Mouse (Mus musculus): ENCODE measurements around the gene Sh3bp1.

Gene Sh3bp1

DNA sequence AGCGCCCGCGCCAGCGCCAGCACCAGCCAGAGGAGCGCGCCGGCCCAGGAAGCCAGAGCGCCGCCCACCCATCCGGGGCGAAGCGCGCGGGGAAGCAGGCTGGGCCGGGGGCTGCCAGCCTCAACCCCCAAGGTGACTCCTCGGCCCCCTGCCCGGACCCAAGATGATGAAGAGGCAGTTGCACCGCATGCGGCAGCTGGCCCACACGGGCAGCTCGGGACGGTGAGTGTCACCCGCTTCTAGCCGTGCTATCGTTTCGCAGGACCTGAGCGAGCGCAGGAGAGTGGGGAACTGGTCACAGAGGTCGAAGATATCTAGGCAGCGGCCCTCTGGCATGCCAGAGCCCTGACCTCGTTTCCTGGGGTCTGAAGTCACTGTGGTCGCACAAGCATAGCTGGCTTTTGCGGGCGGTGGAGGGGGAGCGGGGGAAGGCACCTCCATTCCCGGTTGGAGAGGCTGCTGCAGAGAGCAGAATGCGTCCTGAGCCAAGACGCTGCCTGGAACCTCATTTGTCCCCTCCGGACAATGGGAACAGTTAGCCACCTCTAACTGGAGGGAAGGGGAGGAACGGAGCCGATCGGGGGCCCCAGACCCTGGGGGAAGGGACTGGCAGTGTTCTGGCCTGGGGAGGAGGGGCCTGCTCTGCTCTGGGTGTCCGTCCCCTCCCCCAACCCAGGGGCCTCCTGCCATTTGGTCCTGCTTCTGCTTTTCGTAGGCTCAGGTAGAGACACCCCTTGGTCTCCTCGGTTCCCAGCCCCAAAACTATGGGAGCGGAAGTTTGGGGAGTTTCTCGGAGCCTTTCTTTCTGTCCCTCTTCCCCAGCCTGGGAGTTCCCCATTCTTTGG lies at the start of gene Sh3bp1:
Gene Sh3bp1, plus strand, starts transcription at position 29 of the 845 bp plus-strand sequence.
- DNase-seq, result peak; percentile 64 to 68

DNA sequence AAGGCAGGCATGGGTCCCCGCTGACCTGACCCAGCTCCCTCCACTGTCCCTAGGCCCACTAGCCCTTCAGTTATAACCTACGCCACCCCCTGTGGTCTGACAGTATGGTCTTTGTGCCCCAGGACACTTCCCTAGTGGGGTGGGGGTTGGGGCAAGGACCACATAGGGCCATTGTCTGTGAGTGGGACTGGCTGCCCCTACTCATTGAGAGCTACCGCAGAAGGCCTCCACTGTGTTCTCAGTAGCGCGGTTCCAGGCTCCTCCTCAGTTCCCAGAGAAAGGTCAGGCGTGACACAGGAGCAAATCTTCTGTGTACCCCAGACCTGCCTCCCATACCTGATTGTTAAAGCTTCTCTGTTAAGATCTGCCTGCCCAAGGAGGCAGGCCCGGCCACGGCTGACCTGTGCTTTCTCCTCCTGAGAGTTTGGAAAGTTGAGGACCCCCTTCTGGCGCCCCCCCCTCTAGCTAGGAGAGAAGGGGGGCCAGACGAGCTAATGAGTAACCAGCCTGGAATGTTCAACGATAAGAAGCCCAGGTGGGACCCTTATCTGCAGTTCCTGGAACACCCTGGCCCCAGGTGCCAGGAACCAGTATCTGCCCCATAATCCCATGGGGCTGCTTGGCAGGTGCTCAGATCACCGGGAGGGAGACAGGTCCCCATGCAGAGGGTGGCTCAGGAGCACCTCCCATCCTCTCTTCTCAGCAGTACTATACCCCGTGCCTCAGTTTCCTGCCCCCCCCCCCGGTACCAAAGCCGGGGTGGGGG lies 49.3 kb upstream of the Sh3bp1 start:
- DNase-seq, result peak in 1 of 2 experiments; percentile 25

DNA sequence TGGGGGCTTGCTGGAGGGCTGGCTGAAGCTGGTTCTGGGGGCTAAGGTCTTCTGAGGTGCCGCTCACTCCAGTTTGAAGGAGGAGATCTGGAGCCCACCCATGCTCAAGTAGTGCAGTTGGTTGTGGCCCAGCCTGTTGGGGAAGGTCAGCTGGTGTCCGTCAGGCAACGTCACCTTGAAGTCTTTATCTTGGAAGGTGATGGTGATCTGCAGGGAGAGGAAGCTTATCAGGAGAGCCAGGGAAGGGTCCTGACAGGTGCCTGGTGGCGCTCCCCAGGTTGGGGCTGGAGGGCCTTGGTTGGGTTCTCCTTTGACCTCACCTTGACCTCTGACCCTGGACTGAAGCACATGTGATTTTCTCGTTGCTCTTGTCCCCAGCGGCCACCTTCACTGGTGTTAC lies 48.6 kb upstream of the Sh3bp1 start:
- DNase-seq, result no peak

DNA sequence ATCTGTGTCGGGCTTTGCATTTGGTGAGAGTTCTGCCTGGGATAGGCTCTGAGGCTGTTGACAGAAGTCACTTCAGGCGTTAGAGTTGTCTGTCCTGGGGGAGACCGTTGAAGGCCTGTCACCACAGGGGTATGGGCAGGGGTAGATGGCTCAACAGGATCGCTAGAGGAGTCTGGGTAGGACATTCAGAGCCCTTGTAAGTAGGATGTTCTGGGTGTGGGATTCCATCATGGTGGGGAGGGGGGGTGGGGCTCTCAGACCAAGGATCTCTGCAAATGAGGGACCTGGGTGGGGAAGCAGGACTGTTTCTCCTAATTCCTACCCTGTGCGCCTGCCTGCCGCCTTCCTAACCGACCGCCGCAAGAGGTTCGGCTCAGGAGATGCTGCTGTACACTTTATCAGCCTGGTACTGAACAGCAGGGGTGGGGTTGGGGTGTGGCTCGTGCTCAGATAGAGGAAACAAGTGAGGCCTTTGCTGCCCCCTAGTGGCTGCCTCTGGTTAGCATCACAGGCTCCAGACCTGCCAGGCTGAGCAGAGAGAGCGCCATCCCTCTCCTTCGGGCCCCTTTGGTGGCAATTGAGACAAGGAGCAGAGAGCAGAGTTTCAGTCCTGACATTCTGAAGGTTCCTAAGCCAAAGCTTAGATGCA lies 47.9 kb upstream of the Sh3bp1 start:
- peak; percentile 95 to 97 for DNase-seq

DNA sequence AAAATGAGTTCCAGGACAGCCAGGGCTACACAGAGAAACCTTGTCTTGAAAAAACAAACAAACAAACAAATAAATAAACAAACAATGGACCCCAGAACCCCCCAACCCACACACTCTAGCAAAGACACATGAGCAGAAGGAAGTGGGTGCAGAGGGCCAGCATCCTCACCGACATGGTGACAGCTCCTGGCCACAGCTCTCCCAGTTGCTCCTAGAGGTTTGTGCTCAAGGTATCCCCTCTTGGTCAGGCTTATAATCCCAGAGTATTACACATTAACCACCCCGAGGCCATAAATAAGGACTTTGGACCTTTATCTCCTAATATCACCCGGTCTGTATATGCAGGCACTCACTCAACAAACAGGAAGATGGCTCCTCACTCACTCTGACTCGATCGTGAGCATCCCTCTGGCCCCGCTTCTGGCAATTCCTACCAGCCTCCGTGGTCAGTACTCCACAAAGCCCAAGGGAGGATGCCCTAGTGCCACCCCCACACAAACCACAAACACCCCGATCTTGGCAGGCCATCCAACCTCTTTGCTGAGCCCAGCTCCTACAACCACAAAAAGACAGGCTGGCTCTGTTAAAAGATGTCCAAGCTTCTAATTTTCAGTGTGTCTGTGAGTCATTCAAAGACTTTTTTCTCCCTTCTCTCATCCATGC lies 44.1 kb upstream of the Sh3bp1 start, which contains the start of gene Lgals2:
Gene Lgals2, minus strand, starts transcription at position 227 of the 663 bp plus-strand sequence.
- no peak for DNase-seq

DNA sequence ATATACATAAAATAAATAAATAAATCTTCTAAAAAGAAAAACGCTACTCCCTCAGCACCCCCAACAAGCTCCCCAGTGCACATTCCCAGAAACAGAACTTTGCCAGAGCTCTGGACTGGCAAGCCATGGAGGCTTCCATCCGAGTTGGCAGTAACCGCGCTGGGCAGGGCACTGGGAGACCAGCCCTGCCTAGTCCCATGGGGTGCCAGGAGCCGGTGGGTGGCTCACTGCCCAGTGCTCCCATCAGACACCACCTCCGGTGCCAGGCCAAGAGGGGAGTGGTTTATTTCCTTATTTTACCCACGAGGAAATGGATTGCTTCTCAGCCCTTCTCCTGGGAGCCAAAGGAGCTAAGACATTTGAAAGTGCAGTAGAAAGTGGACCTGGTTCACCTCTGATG lies 42.6 kb upstream of the Sh3bp1 start:
- DNase-seq, result peak; percentile 58 to 76

DNA sequence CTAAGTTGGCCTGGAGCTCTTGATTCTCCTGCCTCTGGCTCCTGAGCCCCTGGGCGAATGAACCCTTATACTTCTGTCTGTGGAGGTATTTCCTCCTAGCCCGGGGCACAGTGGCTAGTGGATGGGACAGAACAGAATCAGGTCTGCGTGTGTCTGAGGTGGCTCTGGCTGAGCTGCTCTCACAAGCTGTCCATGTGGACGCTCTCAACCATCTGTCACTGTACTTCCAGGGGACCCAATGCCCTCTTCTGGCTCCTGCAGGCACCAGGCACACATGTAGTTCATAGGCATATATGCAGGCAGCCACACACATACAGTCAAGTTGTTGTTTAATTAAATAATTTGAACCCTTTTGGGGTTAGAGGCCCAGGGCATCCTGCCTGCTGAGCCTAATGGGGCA lies 40.3 kb upstream of the Sh3bp1 start:
- peak; percentile 78 to 82 for DNase-seq

DNA sequence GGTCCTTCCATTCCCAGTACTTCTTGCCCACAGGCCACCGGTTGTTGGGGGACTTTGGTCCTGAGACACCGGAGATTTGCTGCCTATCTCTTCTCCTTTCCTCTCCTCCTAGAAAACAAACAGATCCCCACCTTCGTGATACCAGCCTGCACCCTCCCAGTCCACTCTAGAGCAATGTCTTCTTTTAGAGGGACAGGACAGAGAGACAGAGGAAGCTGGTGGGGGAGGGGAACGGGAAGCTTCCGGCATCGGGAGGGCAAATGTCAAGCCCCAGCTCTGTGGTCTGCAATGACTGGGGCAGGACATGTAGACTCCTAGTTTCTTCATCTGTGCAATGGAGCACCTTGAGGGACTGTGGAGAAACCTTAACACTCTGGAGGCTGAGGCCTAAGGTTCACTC lies 39.9 kb upstream of the Sh3bp1 start:
- peak in 1 of 2 experiments; percentile 34 for DNase-seq

DNA sequence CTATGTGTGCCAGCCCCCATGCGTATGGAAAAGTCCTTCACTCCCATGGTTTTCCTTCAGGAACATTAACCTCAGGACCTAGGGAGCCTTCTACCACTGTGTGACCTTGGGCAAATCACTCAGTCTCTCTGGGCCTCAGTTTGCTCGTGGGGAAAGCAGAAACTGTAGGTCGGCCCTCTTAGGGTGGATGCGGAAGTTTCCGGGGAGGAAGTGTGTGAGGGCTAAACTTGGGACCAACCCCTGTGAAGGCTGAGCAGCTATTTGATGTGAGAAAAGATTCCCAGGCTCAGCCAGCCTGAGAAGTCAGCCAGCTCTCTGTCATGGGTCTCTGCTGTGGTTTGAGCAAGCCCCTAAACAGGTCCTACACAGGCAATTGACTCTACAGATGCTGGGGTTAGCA lies 37.3 kb upstream of the Sh3bp1 start:
- no peak for DNase-seq

DNA sequence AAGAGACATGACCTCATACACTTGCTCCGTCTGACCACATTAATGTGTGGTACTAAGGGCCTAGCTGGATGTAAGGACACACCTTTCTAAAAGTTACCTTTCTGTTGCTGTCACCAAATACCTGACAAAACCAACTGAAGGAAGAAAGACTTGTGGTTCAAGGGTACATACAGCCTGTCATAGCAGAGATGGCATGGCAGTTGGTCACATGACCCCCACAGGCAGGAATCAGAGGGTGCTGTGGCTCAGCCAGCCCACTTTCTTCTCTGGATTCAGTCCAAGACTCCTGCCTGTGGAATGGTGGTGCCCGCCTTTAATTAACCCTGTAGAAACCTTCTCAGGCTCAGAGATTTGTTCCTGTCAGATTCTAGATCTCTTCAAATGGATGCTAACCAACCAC lies 36.4 kb upstream of the Sh3bp1 start:
- DNase-seq, result no peak

DNA sequence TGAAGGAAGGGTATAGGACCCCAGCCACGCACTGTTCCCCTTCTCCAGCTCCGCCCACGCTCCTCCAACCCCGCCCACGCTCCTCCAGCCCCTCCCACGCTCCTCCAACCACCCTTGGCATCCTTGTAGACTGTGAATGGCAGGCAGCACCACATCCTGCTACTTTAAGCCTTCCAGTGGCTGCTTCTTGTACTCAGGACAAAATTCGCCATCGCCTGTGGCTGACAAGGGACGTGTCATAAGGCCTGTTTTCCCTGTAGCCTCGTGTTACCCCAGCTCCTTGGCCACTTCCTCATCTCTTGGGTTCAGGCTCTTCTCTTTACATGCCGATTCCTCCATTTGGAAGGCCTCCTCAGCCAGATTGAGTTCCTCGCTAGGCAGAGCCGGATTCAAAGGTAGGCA lies 35.7 kb upstream of the Sh3bp1 start:
- no peak for DNase-seq

DNA sequence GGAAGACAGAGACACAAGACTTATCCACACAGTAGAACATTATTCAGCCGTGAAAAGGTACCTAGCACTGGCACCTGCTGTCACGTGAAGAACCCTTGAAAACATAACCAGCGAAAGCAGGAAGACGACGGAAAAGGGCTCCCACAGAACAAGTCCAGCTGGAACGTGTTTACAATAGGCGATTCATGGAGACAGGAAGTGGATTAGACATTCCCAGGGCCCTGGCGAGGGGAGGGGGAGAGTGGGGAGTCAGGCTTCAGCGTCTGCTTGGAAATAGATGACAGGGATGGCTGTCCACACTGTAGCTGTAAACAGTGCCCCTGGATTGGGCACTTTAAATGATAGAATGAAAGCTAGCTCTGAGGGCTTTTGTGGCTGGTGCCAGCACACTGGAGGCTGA lies 31.2 kb upstream of the Sh3bp1 start:
- no peak for DNase-seq

DNA sequence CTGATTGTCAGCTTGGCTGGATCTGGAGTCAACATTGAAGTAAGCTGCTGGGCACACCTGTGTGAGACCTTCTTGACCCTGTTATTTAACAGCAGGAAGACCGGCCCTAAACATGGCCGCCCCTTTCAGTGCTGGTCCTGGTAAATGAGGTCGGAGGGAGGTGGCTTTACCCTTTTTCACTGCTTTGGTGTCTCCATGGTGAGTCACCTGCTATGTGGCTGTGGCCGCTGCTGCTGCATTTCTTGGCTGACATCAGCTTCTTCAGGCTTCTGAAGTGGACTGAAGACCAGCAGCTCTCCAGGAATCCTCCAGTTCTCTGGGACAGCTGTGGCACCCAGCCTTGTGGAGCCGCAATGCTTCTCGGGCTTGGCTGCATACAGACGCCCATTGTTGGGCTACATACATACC lies 30.7 kb upstream of the Sh3bp1 start:
- no peak for DNase-seq

DNA sequence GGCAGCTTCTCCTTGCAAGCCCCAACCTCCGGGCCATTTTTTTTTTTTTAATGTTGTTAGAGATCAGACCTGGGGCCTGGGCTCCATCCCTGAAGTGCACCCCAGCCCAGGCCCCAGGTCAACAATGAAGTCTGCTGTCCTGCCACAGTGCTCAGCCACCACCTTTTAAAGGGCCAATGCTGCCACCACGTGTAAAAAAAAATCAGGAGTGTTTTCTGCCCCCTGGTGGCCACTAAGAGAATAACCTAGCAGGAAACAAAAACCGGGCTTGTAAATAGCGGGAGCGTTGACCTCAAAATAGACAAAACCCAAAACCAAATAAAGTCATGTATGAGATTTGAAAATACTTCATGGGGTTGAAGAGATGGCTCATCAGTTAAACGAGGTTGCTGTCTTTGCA lies 29.8 kb upstream of the Sh3bp1 start:
- peak; percentile 62 to 74 for DNase-seq

DNA sequence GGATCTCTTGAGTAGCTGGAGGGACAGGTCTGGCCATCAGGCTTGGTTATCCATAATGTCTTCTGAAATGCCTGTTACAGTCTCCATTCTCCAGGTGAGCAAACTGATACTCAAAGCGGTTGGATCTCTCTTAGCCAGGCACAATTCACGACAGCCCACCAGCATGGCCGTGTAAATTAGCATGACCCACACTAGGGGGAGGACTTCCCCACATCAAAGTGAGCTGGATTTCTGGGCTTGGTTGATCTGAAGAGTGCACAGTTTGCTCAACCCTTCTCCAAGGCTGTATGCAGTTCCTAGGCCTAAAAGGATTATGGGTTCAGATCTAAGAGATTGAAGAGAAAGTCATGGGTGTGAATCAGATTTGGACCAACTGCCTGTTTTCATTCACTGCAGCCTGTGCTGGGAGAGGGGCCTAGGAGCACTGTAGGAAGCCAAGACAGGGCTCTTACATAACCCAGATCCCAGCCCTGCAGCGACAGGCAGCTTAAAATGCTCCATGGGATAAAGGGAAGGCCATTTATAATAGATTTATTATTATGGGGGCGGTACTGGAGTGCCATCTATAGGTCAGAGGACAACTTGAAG lies 27.5 kb upstream of the Sh3bp1 start:
- no peak for DNase-seq

DNA sequence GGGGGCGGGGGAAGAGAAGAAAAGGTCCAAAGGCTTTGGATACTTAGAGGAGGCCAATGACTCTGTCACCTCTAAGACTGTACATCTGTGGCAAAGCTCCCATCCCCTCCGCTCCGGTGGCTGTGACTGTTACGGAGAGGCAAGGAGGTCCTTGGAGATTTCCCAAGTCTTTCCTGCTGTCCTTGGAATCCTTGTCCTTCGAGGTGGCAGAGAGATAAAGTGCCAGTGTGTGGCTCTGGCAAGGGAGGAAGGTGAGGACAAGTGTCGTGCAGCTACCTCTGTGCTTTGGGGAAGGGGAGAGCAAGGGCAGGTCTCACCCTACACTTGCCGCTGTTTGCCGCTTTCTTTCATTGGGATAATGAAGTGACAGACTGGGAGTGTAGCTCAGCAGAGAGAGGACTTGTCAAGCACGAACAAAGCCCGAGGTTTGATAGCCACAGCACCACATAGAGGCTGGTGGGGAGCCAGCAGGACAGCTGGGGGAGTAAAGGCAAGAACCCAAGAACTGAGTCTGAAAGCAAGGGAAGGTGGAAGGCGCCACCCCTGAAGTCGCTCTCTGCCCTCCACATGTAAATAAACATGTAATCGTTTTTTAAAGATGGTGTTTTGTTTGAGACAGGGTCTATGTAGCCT lies 25.6 kb upstream of the Sh3bp1 start:
- no peak for DNase-seq

DNA sequence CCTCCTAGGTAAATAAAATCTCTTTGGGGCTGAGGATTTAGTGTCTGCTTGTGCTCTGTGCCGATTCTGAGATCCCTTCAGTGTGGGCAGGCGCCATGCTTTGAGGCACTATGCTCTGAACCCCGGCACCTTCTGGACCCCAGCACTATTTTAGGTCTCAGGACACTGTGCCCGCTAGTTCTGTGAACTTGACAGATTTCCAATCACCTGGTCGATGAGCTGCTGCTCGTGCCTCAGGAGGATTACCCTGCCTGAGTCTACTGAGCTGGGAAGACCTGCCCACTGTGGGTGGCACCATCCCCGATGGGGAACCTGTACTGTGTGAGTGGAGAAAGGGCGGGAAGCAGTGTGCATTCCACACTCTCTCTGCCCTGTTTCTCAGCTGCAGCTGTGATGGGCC lies 24.6 kb upstream of the Sh3bp1 start:
- DNase-seq, result no peak

DNA sequence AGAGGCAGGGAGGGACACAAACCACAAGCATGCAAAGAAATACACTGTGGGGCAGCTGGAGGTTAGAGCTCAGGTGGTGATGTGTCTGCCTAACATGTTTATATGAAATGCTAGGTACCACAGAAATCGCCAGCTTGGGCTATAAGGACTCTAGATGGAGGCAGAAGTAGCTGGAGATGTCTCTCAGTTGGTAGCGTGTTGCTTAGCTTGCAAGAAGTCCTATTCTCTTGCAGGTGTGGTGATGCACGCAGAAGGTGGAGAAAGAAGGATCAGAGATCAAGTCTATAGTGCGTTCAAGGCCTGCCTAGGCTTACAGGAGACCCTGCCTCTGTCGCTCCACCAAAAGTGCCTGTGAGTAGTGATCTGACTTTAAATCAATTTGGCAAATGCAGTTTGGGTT lies 24.0 kb upstream of the Sh3bp1 start:
- no peak for DNase-seq

DNA sequence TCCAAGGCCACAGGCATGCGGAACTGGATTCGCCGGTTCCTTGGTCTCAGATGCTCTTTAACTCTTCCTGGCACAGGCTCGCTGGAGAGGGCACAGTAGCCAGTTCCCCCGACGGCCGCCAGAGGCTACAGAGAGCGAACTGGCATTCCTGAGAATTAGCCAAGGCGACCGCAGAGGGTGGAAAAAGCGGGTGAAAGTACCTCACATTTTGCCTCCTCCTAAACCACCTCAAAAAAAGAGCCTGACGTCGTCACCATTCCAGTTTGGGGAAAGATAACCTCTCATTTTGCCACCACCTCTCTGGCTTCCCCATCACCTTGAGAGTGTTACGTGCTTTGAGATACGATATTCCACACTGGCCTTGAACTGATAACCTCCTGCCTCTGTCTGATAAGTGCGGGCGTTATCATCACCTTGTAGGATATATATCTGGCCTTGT lies 23.3 kb upstream of the Sh3bp1 start:
- DNase-seq, result peak; percentile 87 to 91

DNA sequence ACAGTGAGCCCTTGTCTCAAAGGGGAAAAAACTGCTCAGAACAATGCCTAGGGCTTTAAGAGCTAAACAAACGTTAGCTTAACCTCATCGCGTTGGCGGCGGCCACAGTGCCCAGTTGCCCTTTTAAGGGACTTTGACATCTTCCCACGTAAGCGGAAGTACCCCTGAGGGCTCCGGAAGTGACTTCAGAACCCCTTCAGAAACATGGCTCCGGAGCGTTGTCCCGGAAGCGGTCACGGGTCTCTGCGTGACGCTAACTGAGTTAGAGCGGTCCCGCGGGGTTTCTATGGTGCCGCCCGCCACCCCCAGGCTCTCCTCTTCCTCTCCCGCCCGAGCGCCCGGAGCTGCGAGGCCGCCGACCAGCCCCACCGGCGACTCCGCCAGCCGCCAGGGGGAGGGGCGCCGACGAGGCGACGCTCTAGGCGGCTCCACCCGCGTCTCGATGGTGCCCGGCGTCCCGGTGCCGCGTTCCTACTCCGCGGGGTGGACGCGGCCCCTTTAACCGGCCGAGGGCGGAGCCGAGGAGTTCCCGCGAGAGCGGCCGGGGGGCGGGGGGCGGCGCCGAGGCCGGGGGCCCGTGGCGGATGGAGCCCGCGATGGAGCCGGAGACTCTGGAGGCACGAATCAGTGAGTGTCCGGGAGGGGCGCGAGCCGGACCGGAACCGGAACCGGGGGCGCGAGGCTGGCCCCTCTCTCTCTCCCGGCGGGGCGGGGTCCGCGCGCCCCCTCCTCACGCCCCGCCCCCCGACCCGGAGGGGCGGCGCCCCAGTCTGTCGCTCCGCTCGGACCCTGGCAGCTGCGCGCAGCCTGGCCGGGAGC lies 22.4 kb upstream of the Sh3bp1 start, which contains the start of gene Gga1:
Gene Gga1, plus strand, starts transcription at position 200 of the 819 bp plus-strand sequence.
- peak; percentile 94 to 97 for DNase-seq
